Mouse (Mus musculus): ENCODE measurements around the gene Larp4. TPM values are rescaled to one million over a fixed set of nuclear protein-coding genes. Genes with fewer than 3 reads are reported as not detected.

Gene Larp4
- 77.3 TPM for polyA plus RNA-seq (2017; shearing (Covaris generic))

DNA sequence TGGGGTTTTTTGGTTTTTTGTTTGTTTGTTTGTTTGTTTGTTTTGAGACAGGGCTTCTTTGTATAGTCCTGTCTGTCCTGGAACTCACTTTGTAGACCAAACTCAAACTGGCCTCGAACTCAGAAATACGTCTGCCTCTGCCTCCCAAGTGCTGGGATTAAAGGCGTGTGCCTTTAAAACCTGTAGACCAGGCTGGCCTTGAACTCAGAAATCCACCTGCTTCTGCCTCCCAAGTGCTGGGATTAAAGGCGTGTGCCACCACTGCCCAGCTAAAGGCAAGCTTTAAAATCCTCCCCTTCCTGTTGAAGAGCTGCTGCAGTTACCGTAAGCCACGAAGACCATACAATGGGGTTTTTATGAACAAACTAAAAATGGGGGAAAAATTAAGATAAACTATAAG, at the start of gene Larp4:
Gene Larp4 (plus strand): TSS at position 301 of the 400 bp plus-strand sequence.

GRCm38 (mm10) chr15:99966961-99967360, 2.9 kb upstream of the Larp4 start, which contains the start of gene Fam186a:
Fam186a (minus strand) TSS chr15:99967061.

GRCm38 (mm10) chr15:100038470-100038971, 68.7 kb downstream of the Larp4 start, which contains the start of gene Dip2b:
Dip2b (plus strand) TSS chr15:100038664.

Other genes starting within 250 kb of the Larp4 start
- gene Cox14, start 244.4 kb upstream of the Larp4 start, polyA plus RNA-seq (2017; shearing (Covaris generic)): 172 TPM
- 102 TPM for gene Cers5, start 197.2 kb upstream of the Larp4 start, polyA plus RNA-seq (2017; shearing (Covaris generic))
- gene Lima1, start 94.6 kb upstream of the Larp4 start, polyA plus RNA-seq (2017; shearing (Covaris generic)): 7.5 TPM
- gene Fam186a, start 3.0 kb upstream of the Larp4 start, polyA plus RNA-seq (2017; shearing (Covaris generic)): not detected
- 12.0 TPM for gene Dip2b, start 68.6 kb downstream of the Larp4 start, polyA plus RNA-seq (2017; shearing (Covaris generic))